Comparison of ENCODE assay signal across 26 mouse cellular contexts in the genomic region with DNA sequence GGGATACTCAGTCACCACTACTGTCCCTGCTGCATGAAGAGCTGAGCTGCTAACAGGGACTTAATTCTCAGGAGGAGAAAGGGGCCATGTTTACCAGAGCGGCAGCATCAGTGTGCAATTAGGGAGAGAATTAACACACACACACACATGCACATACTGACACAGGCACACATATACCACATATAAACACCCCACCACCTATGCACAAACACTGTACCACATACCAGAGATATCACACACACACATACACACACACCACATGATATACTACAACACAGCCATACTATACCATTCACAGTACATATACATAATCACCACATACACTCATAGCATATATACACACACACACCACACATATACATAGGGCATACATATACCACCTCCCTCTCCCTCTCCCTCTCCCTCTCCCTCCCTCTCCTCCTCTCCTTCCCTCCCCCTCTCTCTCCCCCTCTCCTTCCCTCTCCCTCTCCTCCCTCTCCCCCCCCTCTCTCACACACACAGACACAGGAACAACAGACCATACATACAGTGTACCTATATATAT.
A peak's percentile ranks its signal among the peaks of the same experiment; 100 is the strongest.
DNase-seq lines count a peak whose midpoint lies in the region; ATAC-seq lines count a peak whose summit lies in the region.
"Had no signal": no experiment of that assay in that cellular context is flagged by ENCODE, and none has a peak within 500 bp of the region (broad histone marks: within the 10 kb centered on the region; RNA-seq: fewer than 3 reads in every experiment).

No protein-coding gene starts in this region.

- no peaks in the 10 kb centered on the region for H3K36me3 ChIP-seq in hindbrain, embryonic 10.5 days
- H3K36me3 ChIP-seq in hindbrain, embryonic 13.5 days: no peaks in the 10 kb centered on the region
- no peaks in the 10 kb centered on the region for H3K36me3 ChIP-seq in midbrain, embryonic 12.5 days
- no peaks in the 10 kb centered on the region for H3K36me3 ChIP-seq in midbrain, embryonic 16.5 days (ENCODE audit: control insufficient read depth, insufficient read depth, low read length)
- H3K36me3 ChIP-seq in hindbrain, embryonic 16.5 days (ENCODE audit: control insufficient read depth, insufficient read depth, low read length): no peaks in the 10 kb centered on the region
- H3K36me3 ChIP-seq: heart, embryonic 12.5 days; kidney, embryonic 15.5 days; limb, embryonic 13.5 days; lung, embryonic 15.5 days; stomach, embryonic 15.5 days had no signal

- 70% methylated on average over 1 of the region's 1 CpGs for WGBS in hindbrain, embryonic 10.5 days
- 79% methylated on average over 1 of the region's 1 CpGs for WGBS in hindbrain, embryonic 13.5 days
- WGBS in midbrain, embryonic 12.5 days: 73% methylated on average over 1 of the region's 1 CpGs
- WGBS in midbrain, embryonic 16.5 days: 76% methylated on average over 1 of the region's 1 CpGs
- 53% methylated on average over 1 of the region's 1 CpGs for WGBS in hindbrain, embryonic 16.5 days

- no peak overlapping the region for H3K4me3 ChIP-seq in hindbrain, embryonic 10.5 days
- H3K4me3 ChIP-seq in hindbrain, embryonic 13.5 days: no peak overlapping the region
- H3K4me3 ChIP-seq in midbrain, embryonic 12.5 days: no peak overlapping the region
- no peak overlapping the region for H3K4me3 ChIP-seq in midbrain, embryonic 16.5 days (ENCODE audit: low read depth, low read length)
- no peak overlapping the region for H3K4me3 ChIP-seq in hindbrain, embryonic 16.5 days (ENCODE audit: low read length)
- H3K4me3 ChIP-seq: gastrocnemius, adult 2 months; heart, adult 2 months; heart, embryonic 12.5 days; kidney, embryonic 15.5 days; layer of hippocampus, adult 2 months; limb, embryonic 13.5 days; lung, embryonic 15.5 days; stomach, embryonic 15.5 days had no signal

- peak overlapping the region; percentile 67 for H3K27ac ChIP-seq in hindbrain, embryonic 10.5 days
- no peak overlapping the region for H3K27ac ChIP-seq in hindbrain, embryonic 13.5 days
- H3K27ac ChIP-seq in midbrain, embryonic 12.5 days (replicated peaks): no peak overlapping the region
- H3K27ac ChIP-seq in midbrain, embryonic 16.5 days (ENCODE audit: low read length): no peak overlapping the region
- H3K27ac ChIP-seq in hindbrain, embryonic 16.5 days (ENCODE audit: low read depth, low read length): no peak overlapping the region
- H3K27ac ChIP-seq: gastrocnemius, adult 2 months; heart, adult 2 months; kidney, embryonic 15.5 days; layer of hippocampus, adult 2 months; limb, embryonic 13.5 days; lung, embryonic 15.5 days; stomach, embryonic 15.5 days had no signal

- H3K9me3 ChIP-seq in hindbrain, embryonic 10.5 days: no peaks in the 10 kb centered on the region
- no peaks in the 10 kb centered on the region for H3K9me3 ChIP-seq in hindbrain, embryonic 13.5 days
- H3K9me3 ChIP-seq in midbrain, embryonic 12.5 days: no peaks in the 10 kb centered on the region
- no peaks in the 10 kb centered on the region for H3K9me3 ChIP-seq in midbrain, embryonic 16.5 days (replicated peaks; ENCODE audit: control insufficient read depth, low read length, poor library complexity, severe bottlenecking)
- no peaks in the 10 kb centered on the region for H3K9me3 ChIP-seq in hindbrain, embryonic 16.5 days (ENCODE audit: control insufficient read depth, low read length)
- H3K9me3 ChIP-seq: heart, embryonic 12.5 days; kidney, embryonic 15.5 days; limb, embryonic 13.5 days; lung, embryonic 15.5 days; stomach, embryonic 15.5 days had no signal

- H3K4me2 ChIP-seq in hindbrain, embryonic 13.5 days: no peak overlapping the region
- no peak overlapping the region for H3K4me2 ChIP-seq in midbrain, embryonic 12.5 days (replicated peaks)
- no peak overlapping the region for H3K4me2 ChIP-seq in midbrain, embryonic 16.5 days (ENCODE audit: low read length)
- H3K4me2 ChIP-seq in hindbrain, embryonic 16.5 days (ENCODE audit: low read length): no peak overlapping the region
- H3K4me2 ChIP-seq: heart, embryonic 12.5 days; kidney, embryonic 15.5 days; limb, embryonic 13.5 days; liver, embryonic 11.5 days; lung, embryonic 15.5 days; stomach, embryonic 15.5 days had no signal

- H3K4me1 ChIP-seq in hindbrain, embryonic 10.5 days (replicated peaks): peaks cover 29% of the 10 kb centered on the region
- peaks cover 20% of the 10 kb centered on the region for H3K4me1 ChIP-seq in hindbrain, embryonic 13.5 days (replicated peaks)
- H3K4me1 ChIP-seq in midbrain, embryonic 12.5 days: peaks cover 23% of the 10 kb centered on the region
- H3K4me1 ChIP-seq in midbrain, embryonic 16.5 days (ENCODE audit: control insufficient read depth, insufficient read depth, low read length): peaks cover 3% of the 10 kb centered on the region; the same call in 1 of the 2 replicates
- H3K4me1 ChIP-seq in hindbrain, embryonic 16.5 days (ENCODE audit: control insufficient read depth, insufficient read depth, low read depth, low read length): no peaks in the 10 kb centered on the region
- H3K4me1 ChIP-seq: heart, embryonic 12.5 days; lung, embryonic 15.5 days; stomach, embryonic 15.5 days had no signal

- DNase-seq in hindbrain, embryonic 10.5 days (ENCODE audit: low spot score): no peak
- no peak for DNase-seq in right cerebral cortex, postnatal 25 days
- no peak for DNase-seq in urinary bladder, adult 2 months (ENCODE audit: low spot score)
- DNase-seq: adrenal gland, adult 8-10 months; B cell, adult 2 months; cerebellum, adult 2 months; cerebellum, postnatal 14 days; gastrocnemius, adult 2 months; gastrocnemius, postnatal 36 days; heart, adult 2 months; heart, postnatal 4 days; right cerebral cortex, postnatal 14 days; thymus, postnatal 14 days had no signal

- no peak; the same call in 1 of the 2 replicates for ATAC-seq in hindbrain, embryonic 13.5 days (ENCODE audit: low FRiP score)
- peak; percentile 57; the same call in 1 of the 2 replicates for ATAC-seq in midbrain, embryonic 12.5 days (ENCODE audit: low FRiP score, low read depth)
- no peak; the same call in 1 of the 2 replicates for ATAC-seq in midbrain, embryonic 16.5 days
- ATAC-seq in hindbrain, embryonic 16.5 days: 0 out of 2 replicates have a peak, but pooled peaks have one; percentile 23
- ATAC-seq: activated CD4-positive, CD25-positive, alpha-beta regulatory T cell, adult 4 months; forebrain, embryonic 14.5 days had no signal

- no peak overlapping the region for H3K9ac ChIP-seq in hindbrain, embryonic 13.5 days
- no peak overlapping the region for H3K9ac ChIP-seq in midbrain, embryonic 12.5 days (replicated peaks)
- no peak overlapping the region for H3K9ac ChIP-seq in midbrain, embryonic 16.5 days (ENCODE audit: low read depth, low read length)
- H3K9ac ChIP-seq in hindbrain, embryonic 16.5 days (ENCODE audit: low read depth, low read length): no peak overlapping the region
- H3K9ac ChIP-seq: heart, embryonic 12.5 days; kidney, embryonic 15.5 days; limb, embryonic 13.5 days; lung, embryonic 15.5 days; stomach, embryonic 15.5 days had no signal

- H3K27me3 ChIP-seq in hindbrain, embryonic 10.5 days (ENCODE audit: insufficient read depth, poor library complexity, severe bottlenecking): no peaks in the 10 kb centered on the region
- H3K27me3 ChIP-seq in hindbrain, embryonic 13.5 days: no peaks in the 10 kb centered on the region
- H3K27me3 ChIP-seq in midbrain, embryonic 12.5 days: peaks cover 6% of the 10 kb centered on the region; the same call in 1 of the 2 replicates
- no peaks in the 10 kb centered on the region for H3K27me3 ChIP-seq in midbrain, embryonic 16.5 days (ENCODE audit: control insufficient read depth, insufficient read depth, low read depth, low read length)
- no peaks in the 10 kb centered on the region for H3K27me3 ChIP-seq in hindbrain, embryonic 16.5 days (replicated peaks; ENCODE audit: control insufficient read depth, insufficient read depth, low read length)
- H3K27me3 ChIP-seq: heart, embryonic 12.5 days; kidney, embryonic 15.5 days; limb, embryonic 13.5 days; lung, embryonic 15.5 days; stomach, embryonic 15.5 days had no signal

Comparison
In these comparisons a context has a peak if more than half of its experiments do, and no peak if none do; other contexts are left out.
1. ATAC-seq: peak in midbrain, embryonic 12.5 days (single experiment) and hindbrain, embryonic 16.5 days (single experiment); none in hindbrain, embryonic 13.5 days (single experiment) and midbrain, embryonic 16.5 days (single experiment).